Mouse (Mus musculus) neural tube, embryonic 11.5 days (tissue): ENCODE measurements around the gene Pecam1. TPM values are rescaled to one million over a fixed set of nuclear protein-coding genes. Genes with fewer than 3 reads are reported as not detected.
"Not testable (repeated sequence)": the region's sequence is repeated elsewhere in the genome, so short reads cannot be mapped to it uniquely, and the experiment has no call there.

Experiments used
- ATAC-seq: fragments of 200-750 bp; cut with Nextera tagmentation; 2 replicates; pipeline ENCODE4 v1.8.0; 2017; ENCODE audit warnings: moderate number of reproducible peaks, mild to moderate bottlenecking, moderate TSS enrichment, moderate library complexity; ENCODE audit not compliant: insufficient read depth, low FRiP score, low TSS enrichment
- DNase-seq: peaks from one replicate; pipeline ENCODE4 v3.0.0-alpha.2; 2015; ENCODE audit warnings: low spot score
- H3K27ac ChIP-seq: fragments of 300-500 bp; sonication (generic); 2 replicates; pipeline ENCODE4 v1.5.1; 2014; ENCODE audit warnings: low read depth, mild to moderate bottlenecking, low read length
- H3K27me3 ChIP-seq: fragments of 300-500 bp; sonication (generic); 2 replicates; pipeline ENCODE4 v1.6.1; 2014; ENCODE audit warnings: mild to moderate bottlenecking, low read length, mixed read lengths; ENCODE audit not compliant: control insufficient read depth, insufficient read depth
- H3K36me3 ChIP-seq: fragments of 300-500 bp; sonication (generic); 2 replicates; pipeline ENCODE4 v1.6.1; 2014; ENCODE audit warnings: mild to moderate bottlenecking, low read length, moderate library complexity, mixed read lengths; ENCODE audit not compliant: control insufficient read depth, insufficient read depth
- H3K4me1 ChIP-seq: fragments of 300-500 bp; sonication (generic); 2 replicates; pipeline ENCODE4 v1.6.1; 2014; ENCODE audit warnings: low read length, mixed read lengths; ENCODE audit not compliant: control insufficient read depth, insufficient read depth
- H3K4me2 ChIP-seq: fragments of 300-500 bp; sonication (generic); 2 replicates; pipeline ENCODE4 v1.6.1; 2014; ENCODE audit warnings: low read depth, mild to moderate bottlenecking, moderate library complexity
- H3K4me3 ChIP-seq: fragments of 300-500 bp; sonication (generic); 2 replicates; pipeline ENCODE4 v1.5.1; 2014; ENCODE audit warnings: low read depth, low read length
- H3K9ac ChIP-seq: fragments of 300-500 bp; sonication (generic); 2 replicates; pipeline ENCODE4 v1.6.1; 2014; ENCODE audit warnings: mild to moderate bottlenecking, low read length
- H3K9me3 ChIP-seq: fragments of 300-500 bp; sonication (generic); 2 replicates; pipeline ENCODE4 v1.6.1; 2016; ENCODE audit warnings: low read length; ENCODE audit not compliant: control insufficient read depth
- WGBS: fragments of 180-500 bp; shearing (Covaris S2); extraction: QIAGEN DNeasy Blood & Tissue Kit; methylation state at CpG from one replicate; pipeline ENCODE4 v1.1.7; 2014; 5-methylcytosine and 5-hydroxymethylcytosine counted together
- polyA plus RNA-seq: library from polyadenylated mRNA; unstranded; fragments of >200 nt; fragmentation: Nextera tagmentation; extraction: Ambion mirVana; gene quantifications from 2 replicates; pipeline ENCODE4 v1.2.1, GENCODE M21; 2014

The Pecam1 gene
- polyA plus RNA-seq, 1 experiment from 2014 or later = 24.9 TPM

DNA sequence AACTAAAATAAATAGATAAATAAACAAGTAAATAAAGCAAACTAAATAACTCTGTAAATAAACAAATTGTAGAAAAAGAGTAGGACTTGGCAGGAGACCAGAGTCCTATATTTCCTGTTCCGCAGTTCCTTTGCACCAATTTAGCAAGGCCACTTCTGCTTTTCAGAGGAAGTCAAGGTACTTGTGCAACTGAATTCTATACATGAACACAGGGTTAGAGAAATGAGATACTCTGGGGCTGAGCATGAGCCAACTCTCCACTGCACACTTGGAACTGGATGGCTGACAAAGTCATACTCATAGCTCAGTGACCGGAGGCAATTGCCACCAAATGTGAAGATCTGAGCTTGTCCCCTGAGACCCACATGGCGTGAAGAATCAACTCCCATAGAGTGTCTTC is 8.6 kb upstream of the Pecam1 start:
- no peak overlapping the region for H3K9ac ChIP-seq
- no peaks in the 10 kb centered on the region for H3K9me3 ChIP-seq
- no peak for ATAC-seq
- H3K27ac ChIP-seq = no peak overlapping the region
- no peak for DNase-seq
- H3K4me1 ChIP-seq = no peaks in the 10 kb centered on the region
- no peak overlapping the region for H3K4me3 ChIP-seq
- no peak overlapping the region for H3K4me2 ChIP-seq
- H3K36me3 ChIP-seq = no peaks in the 10 kb centered on the region
- WGBS = 91% methylated on average over 3 of the region's 3 CpGs
- no peaks in the 10 kb centered on the region for H3K27me3 ChIP-seq

DNA sequence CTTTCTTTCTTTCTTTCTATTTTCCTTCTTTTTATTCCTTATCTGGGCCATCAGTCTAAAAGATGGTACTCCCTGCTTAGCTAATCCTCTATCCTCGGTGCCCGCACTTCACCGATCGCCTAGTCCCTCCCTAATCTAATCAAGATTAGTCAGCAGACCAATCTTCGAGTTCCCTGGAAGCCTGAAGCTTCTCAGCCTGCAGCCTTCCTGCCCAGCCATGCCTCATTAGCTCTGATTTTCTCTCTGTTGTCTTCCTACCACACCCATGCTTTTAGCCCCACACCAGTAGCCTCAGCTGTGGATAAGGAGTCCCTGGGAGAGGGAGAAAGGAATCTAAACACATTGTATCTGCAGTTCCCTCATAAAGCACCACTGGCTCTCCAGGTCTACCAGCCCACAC is 5.2 kb upstream of the Pecam1 start:
- no peak overlapping the region for H3K27ac ChIP-seq
- H3K4me2 ChIP-seq = no peak overlapping the region
- DNase-seq = no peak
- H3K4me1 ChIP-seq = no peaks in the 10 kb centered on the region
- H3K9me3 ChIP-seq = no peaks in the 10 kb centered on the region
- H3K4me3 ChIP-seq = no peak overlapping the region
- H3K36me3 ChIP-seq = no peaks in the 10 kb centered on the region
- 86% methylated on average over 5 of the region's 5 CpGs for WGBS
- no peaks in the 10 kb centered on the region for H3K27me3 ChIP-seq
- H3K9ac ChIP-seq = no peak overlapping the region
- ATAC-seq = no peak

DNA sequence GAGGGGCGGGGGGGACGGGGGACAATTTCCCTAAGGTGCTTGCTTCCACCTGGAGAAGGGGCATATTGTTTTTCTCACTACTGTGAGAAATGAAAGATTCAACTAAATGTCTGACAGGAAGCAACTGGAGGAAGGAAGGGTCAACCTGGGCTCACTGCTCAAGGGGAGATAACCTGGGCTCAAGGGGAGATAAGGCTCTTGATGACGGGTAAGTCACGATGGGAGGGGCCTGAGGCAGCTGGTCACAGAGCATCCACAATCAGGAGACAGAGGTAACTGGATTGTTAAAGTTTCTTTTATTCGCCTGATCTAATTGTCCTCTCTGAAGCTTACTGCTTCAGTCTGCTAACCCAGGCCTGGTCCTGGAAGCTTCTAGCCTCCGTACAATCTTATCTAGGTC is 2.9 kb upstream of the Pecam1 start:
- Histone ChIP-seq H3K9ac (no peak overlapping the region), H3K9me3 (no peaks in the 10 kb centered on the region), H3K27me3 (no peaks in the 10 kb centered on the region), H3K27ac (no peak overlapping the region), H3K4me2 (no peak overlapping the region), H3K4me3 (no peak overlapping the region), H3K4me1 (no peaks in the 10 kb centered on the region), H3K36me3 (no peaks in the 10 kb centered on the region)
- DNase-seq (no peak), ATAC-seq (no peak)
- 84% methylated on average over 6 of the region's 6 CpGs for WGBS

DNA sequence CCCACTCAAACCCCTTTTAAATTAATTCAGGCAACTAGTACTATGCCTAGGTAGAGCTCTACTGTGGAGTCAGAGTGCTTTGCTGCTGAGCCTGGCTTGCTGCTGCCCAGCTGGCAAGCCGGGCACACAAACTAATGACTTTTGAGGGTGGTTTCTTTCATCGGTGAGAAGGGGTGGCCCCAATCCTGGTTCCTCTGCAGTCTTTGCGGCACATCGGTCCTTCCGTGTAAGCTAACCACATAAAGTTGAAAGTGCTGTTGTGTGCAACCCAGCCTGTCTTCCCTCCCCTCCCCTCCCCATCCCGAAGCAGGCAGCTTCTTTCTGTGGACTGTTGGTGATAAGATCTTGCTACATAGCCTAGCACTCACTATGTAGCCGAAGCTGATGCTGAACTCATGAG is 1.7 kb upstream of the Pecam1 start:
- Histone ChIP-seq H3K27ac (no peak overlapping the region), H3K9ac (no peak overlapping the region), H3K4me2 (no peak overlapping the region), H3K27me3 (no peaks in the 10 kb centered on the region), H3K9me3 (no peaks in the 10 kb centered on the region), H3K4me1 (no peaks in the 10 kb centered on the region), H3K4me3 (no peak overlapping the region), H3K36me3 (no peaks in the 10 kb centered on the region)
- ATAC-seq = no peak
- no peak for DNase-seq
- 95% methylated on average over 7 of the region's 7 CpGs for WGBS

DNA sequence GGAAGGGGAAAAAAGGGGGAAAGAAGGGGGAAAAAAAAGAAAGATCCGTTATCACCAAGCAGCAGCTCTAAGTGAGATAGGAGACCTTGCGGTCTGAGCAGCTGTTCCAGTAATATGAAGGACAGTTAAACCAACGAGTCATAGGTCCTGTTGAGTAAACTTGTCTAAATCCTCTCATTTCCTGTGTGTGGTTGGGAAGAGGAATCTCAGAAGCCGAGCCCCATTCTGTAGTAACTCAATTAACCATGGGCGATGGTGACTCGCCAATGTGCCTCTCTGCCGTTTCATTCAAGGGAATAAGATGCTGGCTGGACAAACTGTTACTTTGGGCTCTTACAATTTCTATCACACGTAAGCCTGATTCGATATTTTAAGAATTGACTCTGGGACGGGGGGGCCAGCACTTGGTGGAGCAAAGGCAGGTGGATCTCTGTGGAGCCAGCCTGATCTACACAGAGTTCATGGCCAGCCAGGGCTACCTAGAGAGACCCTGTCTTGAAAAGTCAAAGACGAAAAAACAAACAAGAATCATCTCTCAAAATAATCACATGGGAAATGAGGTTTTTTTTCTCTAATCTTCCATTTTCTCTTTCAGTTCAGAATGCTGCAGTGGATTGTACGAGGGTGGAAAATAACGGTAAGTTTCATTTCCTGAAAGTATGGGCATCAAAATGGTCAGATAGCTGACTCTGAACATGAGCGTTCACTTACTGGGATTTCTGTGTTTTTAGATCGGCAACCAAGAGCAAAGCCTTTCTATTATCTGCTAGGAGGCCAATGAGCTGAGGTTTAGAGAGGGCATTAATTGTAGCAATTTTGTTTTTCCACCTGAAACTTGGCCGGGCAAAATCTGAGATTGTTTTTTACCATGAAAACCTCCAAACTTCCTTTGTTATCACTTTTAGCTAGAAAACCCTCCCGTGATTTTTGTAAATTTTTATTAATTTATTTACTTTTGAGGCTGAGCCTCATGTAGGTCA is 901 bp upstream of the Pecam1 start, which contains the start of gene Milr1:
Milr1 (plus strand) TSS at position 188 of the 980 bp plus-strand sequence.
- WGBS = 90% methylated on average over 17 of the region's 17 CpGs
- ATAC-seq = no peak
- Histone ChIP-seq H3K27me3 (no peaks in the 10 kb centered on the region), H3K4me2 (no peak within 1 kb of the TSS), H3K27ac (no peak within 1 kb of the TSS), H3K9me3 (no peaks in the 10 kb centered on the region), H3K4me1 (no peaks in the 10 kb centered on the region), H3K4me3 (no peak within 1 kb of the TSS), H3K36me3 (no peaks in the 10 kb centered on the region), H3K9ac (no peak within 1 kb of the TSS)
- no peak for DNase-seq

DNA sequence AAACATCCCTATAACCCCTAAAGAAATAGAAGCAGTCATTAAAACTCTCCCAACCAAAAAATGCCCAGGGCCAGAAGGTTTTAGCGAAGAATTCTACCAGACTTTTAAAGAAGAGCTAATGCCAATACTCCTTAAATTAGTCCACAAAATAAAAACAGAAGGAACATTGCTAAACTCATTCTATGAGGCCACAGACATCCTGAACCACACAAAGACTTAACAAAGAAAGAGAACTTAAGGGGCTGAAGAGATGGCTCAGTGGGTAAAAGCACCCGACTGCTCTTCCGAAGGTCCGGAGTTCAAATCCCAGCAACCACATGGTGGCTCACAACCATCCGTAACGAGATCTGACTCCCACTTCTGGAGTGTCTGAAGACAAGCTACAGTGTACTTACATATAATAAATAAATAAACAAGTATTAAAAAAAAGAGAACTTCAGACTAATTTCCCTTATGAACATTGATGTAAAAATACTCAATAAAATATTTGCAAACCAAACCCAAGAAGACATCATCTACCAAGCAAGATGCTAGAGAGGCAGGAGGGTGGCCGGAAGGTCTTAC is 789 bp downstream of the Pecam1 start:
- H3K27ac ChIP-seq, DNase-seq, ATAC-seq, H3K4me1 ChIP-seq, H3K4me3 ChIP-seq, H3K27me3 ChIP-seq, H3K4me2 ChIP-seq, H3K36me3 ChIP-seq, H3K9me3 ChIP-seq, H3K9ac ChIP-seq: not testable (repeated sequence)
- WGBS = 97% methylated on average over 7 of the region's 7 CpGs

DNA sequence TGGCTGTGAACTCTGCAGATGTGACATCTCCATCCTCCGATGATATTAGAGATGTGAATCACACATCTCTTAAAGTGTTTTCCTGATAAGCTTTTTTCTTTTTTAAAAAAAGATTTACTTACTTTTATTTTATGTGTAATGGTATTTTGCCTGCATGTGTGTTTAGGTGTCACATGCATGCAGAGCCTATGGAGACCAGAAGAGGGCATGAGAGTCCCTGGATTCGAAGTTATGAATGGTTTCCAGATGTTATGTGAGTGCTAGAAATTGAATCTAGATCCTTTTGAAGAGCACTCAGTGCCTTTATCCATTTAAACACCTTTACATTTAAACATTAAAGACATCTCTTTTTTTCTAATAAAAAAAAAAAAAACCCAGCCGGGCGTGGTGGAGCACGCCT is 5.5 kb downstream of the Pecam1 start:
- Histone ChIP-seq H3K36me3 (no peaks in the 10 kb centered on the region), H3K4me2 (no peak overlapping the region), H3K27me3 (no peaks in the 10 kb centered on the region), H3K9ac (no peak overlapping the region), H3K4me3 (no peak overlapping the region), H3K4me1 (no peaks in the 10 kb centered on the region), H3K27ac (no peak overlapping the region), H3K9me3 (no peaks in the 10 kb centered on the region)
- WGBS = 86% methylated on average over 5 of the region's 5 CpGs
- ATAC-seq (no peak), DNase-seq (no peak)

DNA sequence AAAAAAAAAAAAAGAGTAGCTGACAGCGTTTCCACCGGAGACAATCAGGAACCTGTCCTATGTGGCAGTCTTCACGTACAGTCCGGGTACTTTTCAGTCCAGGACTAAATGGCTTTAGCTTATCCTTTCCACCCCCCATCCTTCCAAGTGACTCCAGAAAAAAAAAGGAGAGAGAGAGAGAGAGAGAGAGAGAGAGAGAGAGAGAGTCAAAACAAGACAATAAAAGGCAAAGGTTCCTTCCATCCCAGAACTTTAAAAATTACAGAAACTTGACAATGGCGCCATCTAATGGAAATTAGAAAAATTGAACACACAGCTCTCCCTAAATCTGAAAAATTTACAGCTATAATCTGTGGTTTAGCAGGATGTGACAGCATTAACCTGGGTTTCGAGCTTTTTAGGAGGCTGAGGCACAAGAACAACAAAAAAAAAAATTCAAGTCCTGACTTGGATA is 8.0 kb downstream of the Pecam1 start:
- no peaks in the 10 kb centered on the region for H3K36me3 ChIP-seq
- no peaks in the 10 kb centered on the region for H3K4me1 ChIP-seq
- no peak overlapping the region for H3K4me2 ChIP-seq
- H3K27me3 ChIP-seq = no peaks in the 10 kb centered on the region
- no peak for DNase-seq
- H3K27ac ChIP-seq = no peak overlapping the region
- WGBS = 60% methylated on average over 6 of the region's 6 CpGs
- no peak overlapping the region for H3K9ac ChIP-seq
- no peak for ATAC-seq
- no peaks in the 10 kb centered on the region for H3K9me3 ChIP-seq
- no peak overlapping the region for H3K4me3 ChIP-seq

DNA sequence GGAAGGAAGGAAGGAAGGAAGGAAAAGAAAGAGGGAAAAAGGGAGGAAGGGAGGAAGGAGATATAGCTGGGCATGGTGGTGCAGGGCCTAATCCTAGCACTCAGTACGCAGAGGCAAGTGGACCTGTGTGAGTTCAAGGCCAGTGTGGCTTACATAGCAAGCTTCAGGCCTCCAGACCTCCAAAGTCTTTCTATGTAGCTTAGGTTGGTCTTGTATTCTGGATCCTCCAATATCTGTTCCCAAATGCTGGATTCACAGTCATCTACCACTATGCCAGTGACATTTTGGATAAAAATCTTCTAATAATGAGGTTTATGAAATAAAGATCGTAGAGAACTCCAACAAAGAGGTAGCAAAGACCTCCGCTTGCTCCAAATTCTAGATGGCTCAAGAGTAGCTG is 8.6 kb downstream of the Pecam1 start:
- no peak for DNase-seq
- H3K9me3 ChIP-seq = no peaks in the 10 kb centered on the region
- ATAC-seq = no peak
- no peak overlapping the region for H3K4me3 ChIP-seq
- no peaks in the 10 kb centered on the region for H3K36me3 ChIP-seq
- no peak overlapping the region for H3K9ac ChIP-seq
- no peak overlapping the region for H3K4me2 ChIP-seq
- no peaks in the 10 kb centered on the region for H3K27me3 ChIP-seq
- no peak overlapping the region for H3K27ac ChIP-seq
- peaks cover 4% of the 10 kb centered on the region for H3K4me1 ChIP-seq
- WGBS = 88% methylated on average over 3 of the region's 3 CpGs
